Mouse (Mus musculus) hindbrain, embryonic 14.5 days (tissue): ENCODE measurements around the gene Tsr1. TPM values are rescaled to one million over a fixed set of nuclear protein-coding genes. Genes with fewer than 3 reads are reported as not detected.

Experiments used
- ATAC-seq: fragments of 200-750 bp; cut with Nextera tagmentation; 2 replicates; pipeline ENCODE4 v1.8.0; 2017; ENCODE audit warnings: moderate number of reproducible peaks, mild to moderate bottlenecking, moderate TSS enrichment, moderate library complexity; ENCODE audit not compliant: low FRiP score
- DNase-seq: peaks from one replicate; pipeline ENCODE4 v3.0.0-alpha.2; 2015; ENCODE audit warnings: low spot score
- H3K27ac ChIP-seq: fragments of 300-500 bp; sonication (generic); 2 replicates; pipeline ENCODE4 v1.5.1; 2014; ENCODE audit warnings: mild to moderate bottlenecking, moderate library complexity
- H3K27me3 ChIP-seq: fragments of 300-500 bp; sonication (generic); 2 replicates; pipeline ENCODE4 v1.6.1; 2014; ENCODE audit warnings: mild to moderate bottlenecking, low read length, mixed read lengths; ENCODE audit not compliant: control insufficient read depth, insufficient read depth
- H3K36me3 ChIP-seq: fragments of 300-500 bp; sonication (generic); replicated peaks from 2 replicates; pipeline ENCODE4 v1.6.1; 2014; ENCODE audit not compliant: control insufficient read depth, insufficient read depth
- H3K4me1 ChIP-seq: fragments of 300-500 bp; sonication (generic); replicated peaks from 2 replicates; pipeline ENCODE4 v1.6.1; 2014; ENCODE audit warnings: antibody characterized with exemption, low read length, mixed read lengths; ENCODE audit not compliant: control insufficient read depth, insufficient read depth
- H3K4me2 ChIP-seq: fragments of 300-500 bp; sonication (generic); replicated peaks from 2 replicates; pipeline ENCODE4 v1.6.1; 2014; ENCODE audit warnings: mild to moderate bottlenecking, moderate library complexity
- H3K4me3 ChIP-seq: fragments of 300-500 bp; sonication (generic); replicated peaks from 2 replicates; pipeline ENCODE4 v1.5.1; 2014; ENCODE audit warnings: mild to moderate bottlenecking, low read length
- H3K9ac ChIP-seq: fragments of 300-500 bp; sonication (generic); 2 replicates; pipeline ENCODE4 v1.6.1; 2014
- H3K9me3 ChIP-seq: fragments of 300-500 bp; sonication (generic); 2 replicates; pipeline ENCODE4 v1.6.1; 2016; ENCODE audit warnings: low read length; ENCODE audit not compliant: control insufficient read depth
- WGBS: fragments of 180-500 bp; shearing (Covaris S2); extraction: QIAGEN DNeasy Blood & Tissue Kit; methylation state at CpG from one replicate; pipeline ENCODE4 v1.1.7; 2014; 5-methylcytosine and 5-hydroxymethylcytosine counted together
- polyA plus RNA-seq: library from polyadenylated mRNA; unstranded; fragments of >200 nt; fragmentation: Nextera tagmentation; extraction: Ambion mirVana; gene quantifications from 2 replicates; pipeline ENCODE4 v1.2.1, GENCODE M21; 2014

Gene Tsr1
- polyA plus RNA-seq, 1 experiment from 2014 or later, result 32.1 TPM

DNA sequence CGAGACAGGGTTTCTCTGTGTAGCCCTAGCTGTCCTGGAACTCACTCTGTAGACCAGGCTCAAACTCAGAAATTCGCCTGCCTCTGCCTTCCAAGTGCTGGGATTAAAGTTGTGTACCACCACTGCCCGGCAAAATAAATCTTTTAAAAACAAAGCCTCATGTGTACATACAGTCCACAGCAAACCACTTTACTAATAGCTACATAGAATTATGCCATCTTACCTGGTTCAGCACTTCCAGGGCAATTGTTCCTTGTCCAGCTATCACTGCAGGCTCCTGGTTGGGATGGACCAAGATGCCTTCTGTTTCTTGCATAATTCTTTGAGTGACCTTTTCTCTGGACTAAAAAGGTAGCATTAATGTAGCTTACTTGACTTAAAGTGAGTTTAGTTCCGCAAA is 12.1 kb downstream of the Tsr1 start:
- H3K27me3 ChIP-seq, result no peaks in the 10 kb centered on the region
- no peak overlapping the region for H3K27ac ChIP-seq
- ATAC-seq (no peak), DNase-seq (no peak)
- no peak overlapping the region for H3K4me3 ChIP-seq
- H3K9ac ChIP-seq, result no peak overlapping the region
- H3K4me1 ChIP-seq, result no peaks in the 10 kb centered on the region
- no peak overlapping the region for H3K4me2 ChIP-seq
- no peaks in the 10 kb centered on the region for H3K9me3 ChIP-seq
- peaks cover 57% of the 10 kb centered on the region for H3K36me3 ChIP-seq
- 94% methylated on average over 4 of the region's 4 CpGs for WGBS

DNA sequence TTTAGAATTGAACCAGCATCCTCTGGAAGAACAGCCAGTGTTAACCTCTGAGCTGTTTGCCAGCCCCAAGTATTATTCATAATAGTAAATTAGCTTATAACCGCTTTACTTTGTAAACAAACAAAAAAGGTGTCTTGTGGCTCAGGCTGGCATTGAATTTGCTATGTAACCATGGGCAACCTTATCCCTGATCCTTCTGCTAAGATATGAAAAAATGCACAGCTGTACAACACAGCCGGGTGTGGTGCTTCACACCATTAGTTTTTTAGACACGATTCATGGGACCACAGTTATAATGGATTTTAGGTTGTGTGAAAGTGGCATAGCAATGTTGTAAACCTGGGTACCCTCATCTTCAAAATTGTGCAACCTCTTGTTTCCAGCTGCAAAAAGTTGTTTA is 14.6 kb downstream of the Tsr1 start:
- Histone ChIP-seq H3K4me3 (no peak overlapping the region), H3K27ac (no peak overlapping the region), H3K4me2 (no peak overlapping the region), H3K4me1 (no peaks in the 10 kb centered on the region), H3K27me3 (no peaks in the 10 kb centered on the region), H3K9ac (no peak overlapping the region), H3K9me3 (no peaks in the 10 kb centered on the region), H3K36me3 (peaks cover 33% of the 10 kb centered on the region)
- 87% methylated on average over 3 of the region's 3 CpGs for WGBS
- no peak for DNase-seq
- no peak for ATAC-seq

DNA sequence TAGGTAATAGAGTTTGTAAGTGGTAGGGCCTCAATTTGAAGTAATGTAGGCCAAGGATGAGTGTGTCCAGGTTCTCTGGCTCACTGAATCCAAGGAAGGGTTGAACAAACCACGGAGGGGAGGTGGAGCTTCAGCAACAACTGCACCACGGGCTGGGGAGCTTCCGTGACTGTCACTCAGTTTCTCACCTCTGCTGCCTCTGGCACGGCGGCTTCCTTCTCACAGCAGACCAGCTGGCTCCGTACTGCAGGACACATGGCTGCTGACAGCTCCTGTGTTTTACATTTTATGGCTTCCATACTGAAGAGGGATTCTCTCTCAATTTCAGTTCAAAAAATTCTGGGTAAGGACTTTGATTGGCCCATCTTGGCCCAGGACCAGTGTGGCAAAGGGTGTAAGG is 21.4 kb downstream of the Tsr1 start:
- Histone ChIP-seq H3K36me3 (peaks cover 29% of the 10 kb centered on the region), H3K4me1 (no peaks in the 10 kb centered on the region), H3K9me3 (no peaks in the 10 kb centered on the region), H3K27me3 (no peaks in the 10 kb centered on the region), H3K4me2 (no peak overlapping the region), H3K27ac (no peak overlapping the region), H3K9ac (no peak overlapping the region), H3K4me3 (no peak overlapping the region)
- DNase-seq (no peak), ATAC-seq (no peak)
- WGBS, result 86% methylated on average over 6 of the region's 6 CpGs

DNA sequence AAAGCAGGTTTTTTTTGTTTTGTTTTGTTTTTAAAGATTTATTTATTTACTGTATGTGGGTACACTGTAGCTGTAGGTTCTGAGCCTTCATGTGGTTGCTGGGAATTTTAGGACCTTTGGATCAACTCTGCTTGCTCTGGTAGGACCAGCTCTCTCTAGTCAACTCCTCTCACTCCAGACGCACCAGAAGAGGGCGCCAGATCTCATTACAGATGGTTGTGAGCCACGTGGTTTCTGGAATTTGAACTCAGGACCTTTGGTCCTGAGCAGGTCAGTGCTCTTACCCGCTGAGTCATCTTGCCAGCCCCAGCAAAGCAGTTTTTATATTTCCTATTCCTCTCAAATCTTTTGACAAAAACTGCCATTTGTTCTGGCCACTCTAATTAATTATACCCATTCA is 26.3 kb downstream of the Tsr1 start:
- ATAC-seq, result no peak
- Histone ChIP-seq H3K9me3 (no peaks in the 10 kb centered on the region), H3K4me2 (no peak overlapping the region), H3K4me3 (no peak overlapping the region), H3K4me1 (peaks cover 19% of the 10 kb centered on the region), H3K27ac (no peak overlapping the region), H3K36me3 (peaks cover 12% of the 10 kb centered on the region), H3K9ac (no peak overlapping the region), H3K27me3 (no peaks in the 10 kb centered on the region)
- 64% methylated on average over 4 of the region's 4 CpGs for WGBS
- no peak for DNase-seq

DNA sequence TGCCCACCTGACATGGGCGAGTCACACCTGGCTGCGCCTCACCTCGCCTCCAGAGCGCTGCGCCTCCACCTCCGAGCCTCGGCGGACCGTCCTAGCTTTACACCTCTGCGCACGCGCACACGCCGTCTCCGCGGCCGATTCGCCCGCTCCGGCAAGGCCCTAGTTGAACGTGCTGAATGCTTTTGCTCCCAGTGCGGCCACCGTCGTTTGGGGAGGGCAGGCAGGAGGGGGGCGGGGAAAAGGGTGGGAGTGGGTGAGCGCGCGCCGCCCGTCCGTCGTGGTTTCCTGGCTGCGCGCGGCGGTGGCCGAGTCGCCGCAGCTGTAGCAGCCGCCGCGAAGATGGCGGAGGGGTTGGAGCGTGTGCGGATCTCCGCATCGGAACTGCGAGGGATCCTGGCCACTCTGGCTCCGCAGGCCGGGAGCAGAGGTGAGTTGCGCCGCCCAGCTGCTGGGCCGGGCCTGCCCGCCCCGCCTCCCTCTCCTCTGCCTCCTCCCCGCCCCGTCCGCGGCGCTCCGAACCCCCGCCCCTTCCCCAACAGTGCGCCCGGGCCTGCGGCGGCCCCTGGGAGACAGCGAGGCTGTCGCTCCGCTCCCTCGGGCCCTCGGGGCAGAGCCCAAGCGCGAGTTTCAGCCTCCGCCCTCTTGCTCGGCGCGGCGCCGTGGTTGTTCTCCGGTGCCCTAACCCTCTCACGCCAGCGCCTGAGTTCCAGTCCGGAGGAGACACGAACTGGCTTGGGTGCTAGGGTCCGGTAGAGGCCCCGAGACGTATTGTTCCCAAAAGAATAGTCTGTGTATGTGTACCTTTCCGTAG is 27.9 kb downstream of the Tsr1 start, which contains the start of the genes Smg6 and Srr:
Gene Smg6, plus strand, starts transcription at position 247 of the 811 bp plus-strand sequence.
Gene Srr, minus strand, starts transcription at position 372 of the 811 bp plus-strand sequence.
- Histone ChIP-seq H3K27me3 (no peaks in the 10 kb centered on the region), H3K4me3 (peak within 1 kb of the TSS; percentile 72), H3K4me1 (peaks cover 19% of the 10 kb centered on the region), H3K36me3 (peaks cover 18% of the 10 kb centered on the region; the same call in 1 of the 2 replicates), H3K27ac (peak within 1 kb of the TSS; percentile 96), H3K9ac (peak within 1 kb of the TSS; percentile 81), H3K4me2 (peak within 1 kb of the TSS; percentile 60), H3K9me3 (no peaks in the 10 kb centered on the region)
- DNase-seq (peak; percentile 96), ATAC-seq (peak; percentile 96)
- WGBS, result under 1% methylated on average over 75 of the region's 88 CpGs

DNA sequence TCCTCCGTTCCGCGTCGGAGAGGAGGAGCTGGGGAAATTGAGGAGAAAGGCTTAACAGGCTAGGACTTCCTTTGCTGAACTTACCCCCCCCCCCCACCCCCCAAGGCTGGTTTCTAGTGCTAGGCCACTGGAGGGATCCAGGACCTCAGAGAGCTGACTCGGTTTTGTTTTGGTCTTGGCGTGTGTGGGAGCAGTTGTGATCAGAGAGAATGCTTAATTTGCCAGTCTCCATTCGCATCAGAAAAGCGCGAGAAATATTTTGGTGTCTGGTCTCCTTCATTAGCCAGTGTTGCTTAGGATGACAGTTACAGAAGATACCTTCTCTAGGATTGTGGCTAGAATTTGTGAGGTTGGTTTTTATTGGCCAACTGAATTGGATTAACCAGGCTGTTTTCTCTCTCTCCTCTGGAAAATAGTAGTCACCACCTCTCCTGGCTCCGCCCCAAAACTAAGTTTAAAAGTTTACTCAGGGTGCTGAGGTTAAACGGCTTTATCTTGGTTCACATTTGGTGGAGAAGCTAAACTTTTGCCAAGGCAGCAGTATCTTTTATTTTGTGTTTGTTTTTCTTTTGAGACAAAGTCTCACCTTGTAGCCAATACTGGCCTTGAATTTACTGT is 28.6 kb downstream of the Tsr1 start:
- H3K4me2 ChIP-seq, result peak overlapping the region; percentile 60
- peak overlapping the region; percentile 72 for H3K4me3 ChIP-seq
- peaks cover 19% of the 10 kb centered on the region for H3K4me1 ChIP-seq
- H3K27me3 ChIP-seq, result no peaks in the 10 kb centered on the region
- WGBS, result 10% methylated on average over 11 of the region's 11 CpGs
- peak overlapping the region; percentile 81 for H3K9ac ChIP-seq
- peaks cover 22% of the 10 kb centered on the region for H3K36me3 ChIP-seq
- H3K9me3 ChIP-seq, result no peaks in the 10 kb centered on the region
- DNase-seq (peak; percentile 28), ATAC-seq (no peak)
- H3K27ac ChIP-seq, result peak overlapping the region; percentile 96

DNA sequence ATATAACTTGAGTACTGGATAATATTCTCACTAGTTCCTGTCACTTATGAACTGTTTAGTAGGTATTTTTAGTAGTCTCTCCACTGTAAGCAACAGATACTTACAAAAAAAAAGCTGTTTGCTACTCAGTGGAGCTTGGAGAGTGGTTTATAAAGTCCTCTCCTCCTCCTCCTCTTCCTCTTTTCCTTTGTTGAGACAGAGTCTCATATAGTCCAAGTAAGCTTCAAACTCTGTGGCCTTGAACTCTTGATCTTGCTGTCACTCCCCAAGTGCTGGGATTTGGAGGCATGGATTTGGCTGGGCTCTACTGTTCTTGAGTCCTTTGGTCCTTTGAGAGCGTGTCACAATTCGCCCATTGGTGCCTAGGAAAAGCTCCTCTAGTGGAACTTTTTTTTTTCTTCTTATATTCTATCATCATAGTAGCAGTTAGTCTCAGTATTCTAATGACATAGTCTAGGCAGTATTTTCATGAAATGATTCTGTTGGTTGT is 29.4 kb downstream of the Tsr1 start:
- Histone ChIP-seq H3K27me3 (no peaks in the 10 kb centered on the region), H3K9me3 (no peaks in the 10 kb centered on the region), H3K4me1 (peaks cover 19% of the 10 kb centered on the region), H3K36me3 (peaks cover 23% of the 10 kb centered on the region), H3K27ac (no peak overlapping the region), H3K4me3 (no peak overlapping the region), H3K4me2 (0 out of 2 replicates have a peak overlapping the region, but pooled peaks have one; percentile 8), H3K9ac (no peak overlapping the region)
- 94% methylated on average over 2 of the region's 2 CpGs for WGBS
- no peak for DNase-seq
- no peak for ATAC-seq

DNA sequence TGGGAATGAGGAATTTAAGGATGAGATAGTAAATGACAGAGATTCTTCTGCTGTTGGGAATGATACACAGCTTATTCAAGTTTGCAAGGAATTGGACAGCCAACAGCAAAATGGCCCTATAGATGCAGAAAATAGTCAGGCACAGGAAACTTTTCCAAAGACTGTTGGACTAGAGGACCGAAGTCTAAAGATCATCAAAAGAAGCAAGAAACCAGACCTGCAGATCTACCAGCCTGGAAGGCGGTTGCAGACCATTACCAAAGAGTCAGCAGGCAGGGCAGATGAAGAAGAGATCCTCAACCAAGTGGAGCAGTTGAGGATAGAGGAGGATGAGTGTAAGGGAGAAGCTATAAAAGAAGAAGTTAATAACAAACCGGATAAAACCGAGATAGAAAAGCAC is 31.2 kb downstream of the Tsr1 start:
- Histone ChIP-seq H3K4me1 (peaks cover 19% of the 10 kb centered on the region), H3K27ac (no peak overlapping the region), H3K9ac (no peak overlapping the region), H3K36me3 (peaks cover 41% of the 10 kb centered on the region), H3K9me3 (no peaks in the 10 kb centered on the region), H3K4me3 (no peak overlapping the region), H3K27me3 (no peaks in the 10 kb centered on the region), H3K4me2 (no peak overlapping the region)
- ATAC-seq, result no peak
- no peak for DNase-seq
- 74% methylated on average over 4 of the region's 4 CpGs for whole genome bisulfite sequencing

DNA sequence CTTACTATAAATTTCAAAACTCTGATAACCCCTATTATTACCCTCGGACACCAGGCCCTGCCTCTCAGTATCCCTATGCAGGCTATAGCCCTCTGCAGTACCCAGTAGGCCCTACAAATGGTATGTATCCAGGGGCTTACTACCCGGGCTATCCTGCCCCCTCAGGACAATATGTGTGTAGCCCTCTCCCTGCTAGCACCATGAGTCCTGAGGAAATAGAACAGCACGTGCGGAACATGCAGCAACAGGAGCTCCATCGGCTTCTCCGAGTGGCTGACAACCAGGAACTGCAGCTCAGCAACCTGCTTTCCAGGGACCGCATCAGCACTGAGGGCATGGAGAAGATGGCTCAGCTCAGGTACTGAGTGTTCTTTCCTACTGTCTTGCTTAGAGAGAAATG is 32.5 kb downstream of the Tsr1 start:
- no peaks in the 10 kb centered on the region for H3K27me3 ChIP-seq
- ATAC-seq (no peak), DNase-seq (no peak)
- H3K9ac ChIP-seq, result no peak overlapping the region
- no peaks in the 10 kb centered on the region for H3K9me3 ChIP-seq
- no peak overlapping the region for H3K4me3 ChIP-seq
- no peak overlapping the region for H3K4me2 ChIP-seq
- H3K4me1 ChIP-seq, result peaks cover 12% of the 10 kb centered on the region; the same call in 1 of the 2 replicates
- H3K36me3 ChIP-seq, result peaks cover 54% of the 10 kb centered on the region
- 93% methylated on average over 7 of the region's 7 CpGs for WGBS
- no peak overlapping the region for H3K27ac ChIP-seq
